Mouse (Mus musculus): ENCODE measurements around the gene Olfr345.

GRCm38 (mm10) chr2:36639741-36640140 is at the start of gene Olfr345:
- TF ChIP-seq GATA1 (IDR thresholded peaks at IDR 0.05; ENCODE audit: borderline replicate concordance, low read length) (no peak), FLI1 (IDR thresholded peaks at IDR 0.05; ENCODE audit: low read length) (no peak)
